Mouse (Mus musculus) spleen, adult 12 weeks (tissue): ENCODE data around the gene Dnmt3l.
"Not testable (repeated sequence)": the region's sequence is repeated elsewhere in the genome, so short reads cannot be mapped to it uniquely, and the experiment has no call there.

ENCODE experiments used
- DNase-seq: peaks from one replicate; pipeline ENCODE4 v3.0.0; 2022; ENCODE audit warnings: low spot score

The Dnmt3l gene

GRCm38 (mm10) chr10:78041647-78042046 lies at the start of gene Dnmt3l:
Dnmt3l (plus strand) TSS chr10:78041947.
- DNase-seq, result no peak

DNA sequence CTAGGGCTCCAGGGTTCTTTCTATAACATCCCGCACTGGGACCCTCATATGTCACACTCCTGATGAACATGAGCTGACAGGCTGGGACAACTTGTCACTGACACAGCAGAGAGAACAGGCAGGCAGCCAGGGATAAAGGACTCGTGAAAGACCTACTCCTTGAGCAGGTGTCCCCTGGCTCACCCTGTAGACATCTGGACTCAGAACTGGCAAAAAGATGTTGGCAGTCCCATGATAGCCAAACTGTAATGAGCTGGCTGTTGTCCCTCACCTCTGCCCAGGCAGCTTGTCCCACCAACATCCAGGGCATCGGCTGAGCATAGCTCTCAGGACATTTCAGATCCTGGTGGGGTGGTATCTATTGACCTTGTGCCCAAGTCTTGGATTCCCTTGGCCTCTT lies 46.1 kb upstream of the Dnmt3l start:
- DNase-seq, result no peak

DNA sequence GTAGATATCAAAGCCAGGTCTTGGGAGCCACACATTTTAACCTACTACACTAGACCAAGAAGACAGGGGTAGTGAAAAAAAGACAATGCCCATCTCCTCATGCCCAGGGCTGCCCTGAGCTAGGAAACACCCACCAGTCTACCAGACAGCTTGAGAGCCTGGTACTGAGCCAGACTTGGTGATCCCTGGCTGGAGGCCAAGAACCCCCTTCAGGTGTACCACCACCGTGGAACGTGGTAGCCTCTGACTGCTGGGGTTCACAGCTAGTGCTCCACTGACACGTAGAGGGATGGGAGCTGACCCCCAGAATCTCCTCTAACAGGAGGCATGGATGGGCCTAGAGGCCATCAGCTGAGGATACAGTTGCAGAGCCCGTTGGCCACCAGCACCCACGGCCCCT lies 41.5 kb upstream of the Dnmt3l start:
- DNase-seq, result no peak

DNA sequence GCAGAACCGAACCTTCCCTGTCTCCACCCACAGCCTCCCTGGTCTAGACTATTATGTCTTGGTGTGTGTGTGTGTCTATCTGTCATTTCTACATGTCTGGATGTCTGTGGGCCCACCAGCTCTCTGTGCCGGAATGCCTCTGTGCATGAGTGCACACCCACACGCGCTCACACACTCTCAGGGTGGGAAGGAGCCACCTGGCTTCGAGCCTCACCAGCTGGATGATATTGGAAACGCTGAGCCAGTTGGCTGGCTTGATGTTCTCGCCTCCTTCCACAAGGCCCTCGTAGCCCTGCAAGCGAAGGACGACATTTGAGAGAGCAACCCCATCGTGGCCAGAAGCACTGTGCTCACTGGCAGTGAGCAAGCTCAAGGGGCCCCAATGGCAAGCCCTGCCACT lies 40.0 kb upstream of the Dnmt3l start:
- no peak for DNase-seq

GRCm38 (mm10) chr10:78002316-78002715 lies 39.4 kb upstream of the Dnmt3l start:
- no peak for DNase-seq

DNA sequence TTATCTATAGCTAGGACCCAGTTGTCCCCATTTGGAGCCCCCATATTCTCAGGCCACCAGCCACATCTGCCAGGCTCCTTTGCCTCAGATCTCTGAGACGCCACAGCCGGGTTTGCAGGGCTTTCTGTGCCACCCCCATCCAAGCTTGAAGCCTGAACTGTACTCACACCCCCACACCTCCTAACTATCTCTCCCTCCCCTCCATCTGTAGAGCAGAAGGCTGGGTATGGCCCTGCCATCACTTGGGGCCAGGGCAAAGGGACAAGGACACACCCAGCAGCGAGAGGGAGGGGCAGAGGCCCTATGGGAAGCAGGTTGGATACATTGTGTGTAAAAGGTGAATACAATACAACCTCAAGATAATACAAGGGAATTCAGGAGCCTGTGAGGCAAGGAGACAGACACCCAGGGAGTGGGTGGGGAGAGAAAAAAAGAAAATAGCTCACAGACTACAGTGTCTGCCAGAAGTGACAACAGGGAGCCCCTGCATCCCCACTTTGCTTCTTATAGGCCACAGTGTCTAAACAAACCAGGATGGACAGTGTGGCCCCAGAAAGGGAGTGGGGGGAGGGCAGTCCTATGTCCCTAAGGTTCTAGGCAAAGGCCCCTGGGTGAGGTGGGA lies 37.2 kb upstream of the Dnmt3l start:
- DNase-seq, result no peak

DNA sequence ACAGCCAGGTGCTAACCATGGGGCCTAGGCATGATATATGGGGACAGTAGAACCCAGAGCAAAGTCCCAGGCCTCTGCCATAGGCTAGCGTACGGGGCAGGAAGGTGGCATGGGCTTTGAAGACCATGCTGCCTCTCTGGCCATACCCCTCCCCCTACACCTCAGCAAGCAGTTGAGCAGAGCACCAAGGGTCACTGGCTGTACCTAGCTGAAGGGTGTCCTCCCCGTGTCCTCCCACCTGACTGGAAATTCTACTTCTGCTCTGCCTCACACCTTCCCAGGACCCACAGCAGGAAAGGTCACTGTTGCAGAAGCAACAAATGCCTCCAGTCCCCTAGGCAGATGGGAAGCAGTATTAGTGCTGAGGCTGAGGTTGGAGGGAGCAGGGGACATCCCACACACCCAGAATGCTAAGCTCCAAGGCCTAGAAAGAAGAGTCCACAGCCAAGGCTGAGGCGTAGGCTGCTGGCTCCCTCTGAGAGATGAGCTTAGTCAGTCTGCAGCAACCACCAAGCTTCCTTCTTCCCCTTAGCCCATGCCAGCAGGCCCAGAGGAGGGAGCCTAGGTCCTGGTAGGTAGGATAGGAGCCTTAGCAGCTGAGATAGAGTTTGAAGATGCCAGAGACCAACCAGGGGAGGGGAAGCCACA lies 35.8 kb upstream of the Dnmt3l start:
- DNase-seq, result no peak

DNA sequence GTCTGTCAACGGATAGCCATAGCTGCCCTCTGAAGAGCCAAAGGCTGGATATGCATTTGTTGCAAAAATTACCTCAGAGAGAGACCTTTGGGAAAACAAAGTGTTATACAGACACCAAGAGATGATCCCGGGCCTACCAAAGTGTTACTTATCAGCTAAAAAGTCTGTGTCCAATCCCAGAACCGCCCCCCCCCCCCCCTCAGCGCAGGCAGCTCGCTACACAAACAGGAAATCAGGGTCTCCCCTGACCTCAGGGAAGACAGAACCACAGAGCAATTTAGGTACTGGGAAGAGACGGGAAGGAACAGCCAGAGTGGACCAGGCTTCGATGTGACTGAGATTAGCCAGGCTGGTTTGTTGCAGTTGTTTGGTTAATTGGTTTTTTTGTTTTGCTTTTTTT lies 34.5 kb upstream of the Dnmt3l start:
- DNase-seq, result no peak

GRCm38 (mm10) chr10:78008169-78008568 lies 33.6 kb upstream of the Dnmt3l start:
- DNase-seq, result no peak

DNA sequence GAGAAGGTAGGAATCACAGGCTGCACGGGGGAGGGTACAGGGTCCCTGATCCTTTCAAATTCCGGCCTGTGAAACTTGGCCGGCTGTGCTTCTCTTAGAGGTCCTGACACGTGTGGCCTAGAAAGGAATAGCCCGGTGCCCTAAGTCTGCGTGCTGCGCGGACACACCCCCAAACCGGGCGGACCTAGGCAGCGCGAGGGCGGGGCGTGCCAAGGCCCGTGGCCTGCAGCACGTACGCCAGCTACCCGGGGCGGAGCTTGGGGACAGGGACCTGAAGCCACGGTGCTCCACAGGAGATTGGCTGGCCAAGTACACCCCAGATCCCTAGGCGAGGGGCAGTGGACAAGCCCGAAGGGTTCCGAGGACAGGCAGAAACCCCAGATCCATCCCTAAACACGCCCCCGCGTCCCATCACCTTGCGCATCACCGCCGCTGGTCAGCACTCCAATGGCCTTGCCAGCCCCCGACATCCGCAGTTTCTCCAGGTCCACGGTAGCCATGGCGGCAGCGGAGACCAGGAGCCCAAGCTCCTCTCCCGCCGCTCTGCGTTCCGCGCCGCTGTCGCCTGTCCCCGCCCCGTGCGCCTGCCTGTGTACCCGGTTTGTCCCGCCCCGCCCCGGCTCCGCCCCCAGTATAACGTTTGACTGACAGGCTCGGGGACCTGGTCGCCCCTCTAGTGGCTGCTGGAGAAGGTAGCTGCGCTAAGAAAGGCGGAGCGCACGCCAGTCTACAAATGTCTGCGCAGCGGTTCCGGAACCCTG lies 32.4 kb upstream of the Dnmt3l start:
- DNase-seq, result peak; percentile 94

DNA sequence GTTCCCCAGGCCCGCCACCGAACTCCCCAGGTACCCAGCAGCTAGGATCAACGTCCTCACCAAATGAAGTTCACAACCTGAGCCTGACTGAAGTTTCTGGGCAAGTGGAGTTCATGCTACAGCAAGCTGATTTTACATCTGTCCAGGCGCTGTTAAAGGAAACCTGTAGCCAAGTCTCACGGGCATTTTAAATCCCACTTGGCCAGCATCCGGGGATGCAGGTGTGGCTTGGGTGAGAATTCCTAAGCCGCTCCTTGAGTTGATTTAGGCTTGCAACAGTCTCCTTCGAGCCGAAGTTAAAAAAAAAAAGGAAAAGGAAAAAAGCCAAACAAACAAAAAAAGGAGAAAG lies 31.8 kb upstream of the Dnmt3l start, which contains the start of gene Pfkl:
Gene Pfkl, minus strand, starts transcription at position 139 of the 349 bp plus-strand sequence.
- no peak for DNase-seq

GRCm38 (mm10) chr10:78010335-78010734 lies 31.4 kb upstream of the Dnmt3l start:
- no peak for DNase-seq

DNA sequence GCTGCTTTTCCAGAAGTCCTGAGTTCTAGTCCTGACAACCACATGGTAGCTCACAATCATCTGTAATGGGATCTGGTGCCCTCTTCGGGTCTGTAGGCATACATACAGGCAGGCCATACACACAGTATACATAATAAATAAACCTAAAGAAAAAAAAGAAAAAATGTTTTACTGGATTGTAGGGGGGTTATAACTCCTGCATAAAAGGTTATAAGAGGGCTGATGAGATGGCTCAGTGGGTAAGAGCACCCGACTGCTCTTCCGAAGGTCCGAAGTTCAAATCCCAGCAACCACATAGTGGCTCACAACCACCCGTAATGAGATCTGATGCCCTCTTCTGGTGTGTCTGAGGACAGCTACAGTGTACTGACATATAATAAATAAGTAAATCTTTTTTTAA lies 30.6 kb upstream of the Dnmt3l start:
- not testable (repeated sequence) for DNase-seq

GRCm38 (mm10) chr10:78012661-78013495 lies 28.9 kb upstream of the Dnmt3l start:
- DNase-seq, result no peak

DNA sequence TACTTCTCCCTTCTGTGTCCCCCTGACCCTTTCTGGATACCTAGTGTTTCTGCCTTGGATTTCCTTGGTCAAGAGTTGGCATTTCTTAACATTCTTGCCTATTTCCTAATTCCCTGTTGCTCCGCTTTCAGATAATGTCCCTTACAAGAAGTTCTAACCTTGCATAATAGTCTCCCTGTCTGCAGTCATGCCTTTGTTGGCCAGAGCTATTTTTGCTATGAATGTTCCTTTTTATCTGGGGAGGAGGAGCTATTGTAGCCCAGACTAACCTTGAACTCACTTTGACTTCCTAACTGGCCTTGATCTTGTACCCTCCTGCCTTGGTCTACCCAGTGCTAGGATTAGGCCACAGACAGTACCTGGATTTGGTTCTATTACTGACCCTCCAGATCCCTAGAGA lies 26.3 kb upstream of the Dnmt3l start:
- no peak for DNase-seq

GRCm38 (mm10) chr10:78016366-78016765 lies 25.4 kb upstream of the Dnmt3l start:
- no peak for DNase-seq

DNA sequence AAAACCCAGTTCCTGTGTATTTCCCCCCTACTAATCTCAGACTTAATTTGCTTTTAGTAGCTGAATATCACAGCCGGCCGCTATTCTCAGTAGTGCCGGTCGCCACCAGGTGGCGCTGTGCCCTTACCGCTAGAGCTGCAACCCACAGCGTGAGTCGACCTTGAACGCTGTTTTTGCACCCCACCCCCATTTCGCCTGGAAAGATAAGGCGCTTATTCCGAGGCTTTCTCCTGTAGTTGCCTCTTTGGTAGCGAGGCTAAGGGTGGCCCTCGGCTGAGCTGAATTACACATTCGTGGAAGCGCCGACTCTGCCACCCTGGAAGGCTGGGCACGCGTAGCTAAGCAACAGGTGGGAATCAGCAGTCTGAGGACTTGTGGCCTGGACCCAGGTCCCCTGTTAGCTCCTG lies 22.9 kb upstream of the Dnmt3l start:
- DNase-seq, result peak; percentile 65

- DNase-seq, result no peak
These were observed 22.5 kb upstream of the Dnmt3l start for GRCm38 (mm10) chr10:78019291-78019690.

DNA sequence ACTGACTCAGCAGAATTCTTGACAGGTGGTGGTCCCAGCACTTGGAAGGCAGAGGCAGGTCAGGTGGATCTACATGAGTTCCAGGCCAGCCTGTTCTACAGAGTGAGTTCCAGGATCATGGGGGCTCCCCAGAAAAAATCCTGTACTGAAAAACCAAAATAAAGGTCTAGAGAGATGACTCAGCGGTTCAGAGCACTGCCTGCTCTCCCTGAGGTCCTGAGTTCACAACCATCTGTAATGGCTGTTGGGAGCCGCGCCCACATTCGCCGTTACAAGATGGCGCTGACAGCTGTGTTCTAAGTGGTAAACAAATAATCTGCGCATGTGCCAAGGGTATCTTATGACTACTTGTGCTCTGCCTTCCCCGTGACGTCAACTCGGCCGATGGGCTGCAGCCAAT lies 21.8 kb upstream of the Dnmt3l start:
- DNase-seq, result not testable (repeated sequence)

- not testable (repeated sequence) for DNase-seq
These were observed 16.3 kb upstream of the Dnmt3l start for GRCm38 (mm10) chr10:78025453-78025852.

- peak; percentile 45 for DNase-seq
These were observed 13.6 kb upstream of the Dnmt3l start for GRCm38 (mm10) chr10:78028129-78028528.

DNA sequence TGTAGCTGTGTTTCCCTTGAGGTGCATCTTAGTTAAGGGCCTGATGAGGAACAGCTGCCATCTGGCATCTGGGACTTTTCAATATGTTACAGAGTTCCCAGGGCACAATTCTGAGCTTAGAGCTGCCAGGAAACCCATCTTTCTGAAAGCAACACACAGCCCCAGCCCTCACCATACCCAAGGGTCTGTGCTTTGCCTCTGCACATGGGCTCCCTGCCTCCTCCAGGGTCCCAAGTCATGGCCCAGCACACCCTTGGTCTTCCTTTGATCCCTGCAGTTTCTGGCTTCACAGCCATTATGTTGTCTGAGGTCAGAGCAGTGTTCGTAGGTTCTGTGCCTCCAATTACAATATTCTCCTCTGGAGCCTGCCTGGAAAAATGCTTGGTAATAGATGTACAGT lies 12.7 kb upstream of the Dnmt3l start:
- DNase-seq, result no peak
